In genomic region chr6:50545412-50546043, GRCm38 (mm10) we compare ENCODE assay signal across 8 mouse cellular contexts. TPM values are rescaled to one million over a fixed set of nuclear protein-coding genes. Genes with fewer than 3 reads are reported as not detected.
DNase-seq lines count a peak whose midpoint lies in the region; ATAC-seq and TF ChIP-seq lines count a peak whose summit lies in the region.

No protein-coding gene starts in this region.

- 0 out of 2 replicates have a peak, but pooled peaks have one; percentile 38 for ATAC-seq in midbrain, embryonic 11.5 days (ENCODE audit: low FRiP score)

- no peaks in the 10 kb centered on the region for H3K9me3 ChIP-seq in midbrain, embryonic 11.5 days (ENCODE audit: control insufficient read depth, low read length)

- H3K4me3 ChIP-seq in bone marrow macrophage, adult 2 months (ENCODE audit: insufficient read depth, low read length), result no peak overlapping the region
- no peak overlapping the region for H3K4me3 ChIP-seq in midbrain, embryonic 11.5 days (ENCODE audit: low read depth, low read length)

- WGBS in midbrain, embryonic 11.5 days, result 35% methylated on average over 10 of the region's 10 CpGs

- no peak overlapping the region for H3K9ac ChIP-seq in midbrain, embryonic 11.5 days (ENCODE audit: low read length)

- peak overlapping the region; percentile 36 for H3K27ac ChIP-seq in bone marrow macrophage, adult 2 months (ENCODE audit: insufficient read depth, low read depth, low read length)
- H3K27ac ChIP-seq in midbrain, embryonic 11.5 days (ENCODE audit: low read depth, low read length), result no peak overlapping the region

- H3K27me3 ChIP-seq in midbrain, embryonic 11.5 days (ENCODE audit: control insufficient read depth, insufficient read depth, low read length), result no peaks in the 10 kb centered on the region

- TF ChIP-seq POLR2A in bone marrow macrophage, adult 2 months (IDR thresholded peaks at IDR 0.05; ENCODE audit: borderline replicate concordance, low read depth, low read length), result no peak

- intact Hi-C loops in gastrocnemius, postnatal 36 days (cut with DNase I), result loop anchor here (10.0 kb wide), 1 partner anchor 431 kb away; the partner anchor contains the start of gene Mpp6

- no peaks in the 10 kb centered on the region for H3K36me3 ChIP-seq in midbrain, embryonic 11.5 days (ENCODE audit: control insufficient read depth, insufficient read depth, low read length)

- H3K4me2 ChIP-seq in midbrain, embryonic 11.5 days, result no peak overlapping the region

- TF ChIP-seq CTCF in bone marrow macrophage, adult 2 months (IDR thresholded peaks at IDR 0.05; ENCODE audit: low read depth, low read length), result peak; percentile 62

- peaks cover 17% of the 10 kb centered on the region for H3K4me1 ChIP-seq in bone marrow macrophage, adult 2 months (ENCODE audit: control insufficient read depth, insufficient read depth, low read length)
- no peaks in the 10 kb centered on the region for H3K4me1 ChIP-seq in midbrain, embryonic 11.5 days (ENCODE audit: control insufficient read depth, insufficient read depth, low read length)

- DNase-seq in gastrocnemius, adult 18-20 months (ENCODE audit: low spot score), result peak; percentile 42
- DNase-seq in gastrocnemius, postnatal 36 days, result no peak
- DNase-seq in CD4-positive helper T cell, adult 2 months (ENCODE audit: low read depth, low spot score), result peak; percentile 66
- DNase-seq in heart, adult 9 months (ENCODE audit: low spot score in 2 of 2), result peak; percentile 14 to 19
- peak; percentile 62 for DNase-seq in kidney, postnatal 14 days
- DNase-seq in midbrain, embryonic 11.5 days (ENCODE audit: low spot score, missing footprints), result no peak
- DNase-seq in thymus, postnatal 25 days, result peak; percentile 33

RNA-seq across cellular contexts. Expression of gene Cycs, which starts 20.8 kb away (rescaled TPM):
- 100 to 1,000 TPM in 1 of 2 experiments, 10 to 100 TPM in 1; 88.3 to 102 TPM for total RNA-seq in gastrocnemius, adult 18-20 months (2021)
- total RNA-seq in gastrocnemius, postnatal 36 days (2021), result 100 to 1,000 TPM in 1 of 2 experiments, 10 to 100 TPM in 1; 99.6 to 104 TPM
- 6.7 and 10.3 TPM in 2 replicates for polyA plus RNA-seq in bone marrow macrophage, adult 2 months (2012; ENCODE audit: insufficient read depth, insufficient read length, missing spikeins)
- 76.5 and 80.5 TPM in 2 replicates for polyA plus RNA-seq in midbrain, embryonic 11.5 days (2014; fragmentation: Nextera tagmentation; extraction: Ambion mirVana)

RNA-seq across cellular contexts. Expression of gene 4921507P07Rik, which starts 50.9 kb away (rescaled TPM):
- under 1 TPM; 0.43 to 0.89 TPM for total RNA-seq in gastrocnemius, adult 18-20 months (2021)
- total RNA-seq in gastrocnemius, postnatal 36 days (2021), result under 1 TPM; 0.48 to 0.59 TPM
- polyA plus RNA-seq in bone marrow macrophage, adult 2 months (2012; ENCODE audit: insufficient read depth, insufficient read length, missing spikeins), result 0.23 and 0.33 TPM in 2 replicates
- 0.95 and 0.98 TPM in 2 replicates for polyA plus RNA-seq in midbrain, embryonic 11.5 days (2014; fragmentation: Nextera tagmentation; extraction: Ambion mirVana)

Comparison
In these comparisons a context has a peak if more than half of its experiments do, and no peak if none do; other contexts are left out.
1. DNase-seq: peak in gastrocnemius, adult 18-20 months (single experiment), CD4-positive helper T cell, adult 2 months (single experiment), heart, adult 9 months (2 of 2), kidney, postnatal 14 days (single experiment) and thymus, postnatal 25 days (single experiment); none in gastrocnemius, postnatal 36 days (0 of 2) and midbrain, embryonic 11.5 days (single experiment).